Mouse (Mus musculus): ENCODE measurements around the gene Gm28048. TPM values are rescaled to one million over a fixed set of nuclear protein-coding genes. Genes with fewer than 3 reads are reported as not detected.

The Gm28048 gene
- polyA plus RNA-seq, 1 experiment from 2014 or later = 15.8 TPM

DNA sequence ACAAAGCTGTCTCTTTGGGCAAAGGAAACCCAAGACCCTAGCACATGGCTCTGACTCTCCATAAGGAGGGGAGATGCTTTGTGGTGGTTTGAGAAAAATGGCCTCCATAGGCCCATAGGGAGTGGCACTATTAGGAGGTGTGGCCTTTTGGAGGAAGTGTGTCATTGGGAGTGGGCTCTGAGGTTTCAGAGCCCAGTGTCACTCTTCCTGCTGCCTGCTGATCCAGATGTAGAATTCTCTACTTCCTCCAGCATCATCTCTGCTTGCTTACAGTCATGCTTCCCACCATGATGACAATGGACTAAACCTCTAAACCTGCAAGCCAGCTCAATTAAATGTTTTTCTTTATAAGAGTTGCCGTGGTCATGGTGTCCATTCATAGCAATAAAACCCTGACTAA, 187.2 kb downstream of the Gm28048 start:
- no peak for ATAC-seq
- Histone ChIP-seq H3K9ac (ENCODE audit: low read depth, low read length) (no peak overlapping the region), H3K4me2 (replicated peaks; ENCODE audit: low read depth) (no peak overlapping the region), H3K9me3 (ENCODE audit: control insufficient read depth) (no peaks in the 10 kb centered on the region), H3K4me3 (ENCODE audit: low read depth, low read length) (no peak overlapping the region), H3K27me3 (replicated peaks; ENCODE audit: control insufficient read depth, insufficient read depth, low read length) (no peaks in the 10 kb centered on the region), H3K4me1 (replicated peaks; ENCODE audit: control insufficient read depth, insufficient read depth, low read length) (no peaks in the 10 kb centered on the region), H3K36me3 (ENCODE audit: control insufficient read depth, insufficient read depth) (no peaks in the 10 kb centered on the region), H3K27ac (ENCODE audit: low read depth, low read length) (no peak overlapping the region)
- 80% methylated on average over 1 of the region's 1 CpGs for WGBS
- TF ChIP-seq CTCF (IDR thresholded peaks at IDR 0.05; ENCODE audit: low read depth) = no peak

DNA sequence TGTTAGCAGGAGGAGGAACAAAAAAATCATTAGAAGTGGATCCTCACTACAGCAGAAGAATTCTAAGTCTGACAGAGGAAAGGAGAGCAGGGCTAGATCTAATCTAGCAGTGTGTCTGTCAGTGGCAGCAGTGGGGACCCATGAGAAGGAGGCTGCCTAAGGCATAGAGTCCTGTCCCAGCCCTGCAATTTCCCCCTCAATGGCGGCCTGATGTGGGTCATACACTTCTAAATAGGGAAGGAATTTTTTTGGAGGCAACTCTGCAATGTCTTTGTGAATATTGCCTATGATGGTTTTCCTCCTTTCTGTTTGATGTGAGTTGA, 188.0 kb downstream of the Gm28048 start:
- no peak overlapping the region for H3K27ac ChIP-seq (ENCODE audit: low read depth, low read length)
- no peaks in the 10 kb centered on the region for H3K36me3 ChIP-seq (ENCODE audit: control insufficient read depth, insufficient read depth)
- no peaks in the 10 kb centered on the region for H3K27me3 ChIP-seq (replicated peaks; ENCODE audit: control insufficient read depth, insufficient read depth, low read length)
- no peak overlapping the region for H3K9ac ChIP-seq (ENCODE audit: low read depth, low read length)
- ATAC-seq = no peak
- no peaks in the 10 kb centered on the region for H3K9me3 ChIP-seq (ENCODE audit: control insufficient read depth)
- no peak for TF ChIP-seq CTCF (IDR thresholded peaks at IDR 0.05; ENCODE audit: low read depth)
- 93% methylated on average over 1 of the region's 1 CpGs for WGBS
- H3K4me1 ChIP-seq (replicated peaks; ENCODE audit: control insufficient read depth, insufficient read depth, low read length) = no peaks in the 10 kb centered on the region
- no peak overlapping the region for H3K4me3 ChIP-seq (ENCODE audit: low read depth, low read length)
- no peak overlapping the region for H3K4me2 ChIP-seq (replicated peaks; ENCODE audit: low read depth)

DNA sequence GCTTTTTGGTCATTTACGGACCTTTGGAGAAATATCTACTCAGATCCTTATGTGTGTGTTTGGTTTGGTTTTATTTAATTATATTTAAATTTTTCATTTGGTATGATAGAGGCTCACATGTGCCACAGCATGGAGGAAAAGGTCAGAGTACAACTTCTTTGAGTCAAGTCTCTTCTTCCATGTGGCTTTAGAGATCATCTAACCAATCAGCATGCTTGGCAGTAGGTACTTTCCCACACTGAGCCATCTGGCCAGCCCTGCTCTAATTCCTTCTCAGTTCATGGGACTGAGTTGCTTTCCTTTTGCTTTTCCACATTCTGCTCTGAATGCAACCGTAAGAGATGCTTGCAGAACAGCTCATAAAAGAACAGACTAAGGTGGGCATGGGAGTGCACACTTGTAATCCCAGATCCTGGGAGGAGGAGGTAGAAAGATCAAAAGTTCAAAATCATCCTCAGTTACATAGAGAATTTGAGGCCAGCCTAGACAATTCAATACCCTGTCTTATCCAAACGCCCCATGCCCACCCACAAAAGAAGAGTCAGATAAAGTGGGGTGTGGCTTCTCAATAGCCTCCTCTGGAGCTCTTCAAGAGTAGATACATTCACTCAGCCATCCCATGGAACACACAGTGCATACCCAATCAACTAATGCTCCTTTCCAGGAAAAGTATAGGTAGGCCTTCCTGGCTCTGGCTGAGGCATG, 188.6 kb downstream of the Gm28048 start:
- Histone ChIP-seq H3K27me3 (replicated peaks; ENCODE audit: control insufficient read depth, insufficient read depth, low read length) (no peaks in the 10 kb centered on the region), H3K9ac (ENCODE audit: low read depth, low read length) (no peak overlapping the region), H3K27ac (ENCODE audit: low read depth, low read length) (no peak overlapping the region), H3K4me2 (replicated peaks; ENCODE audit: low read depth) (no peak overlapping the region), H3K9me3 (ENCODE audit: control insufficient read depth) (no peaks in the 10 kb centered on the region), H3K36me3 (ENCODE audit: control insufficient read depth, insufficient read depth) (no peaks in the 10 kb centered on the region), H3K4me1 (replicated peaks; ENCODE audit: control insufficient read depth, insufficient read depth, low read length) (no peaks in the 10 kb centered on the region), H3K4me3 (ENCODE audit: low read depth, low read length) (no peak overlapping the region)
- WGBS = 83% methylated on average over 3 of the region's 3 CpGs
- no peak for TF ChIP-seq CTCF (IDR thresholded peaks at IDR 0.05; ENCODE audit: low read depth)
- no peak for ATAC-seq

DNA sequence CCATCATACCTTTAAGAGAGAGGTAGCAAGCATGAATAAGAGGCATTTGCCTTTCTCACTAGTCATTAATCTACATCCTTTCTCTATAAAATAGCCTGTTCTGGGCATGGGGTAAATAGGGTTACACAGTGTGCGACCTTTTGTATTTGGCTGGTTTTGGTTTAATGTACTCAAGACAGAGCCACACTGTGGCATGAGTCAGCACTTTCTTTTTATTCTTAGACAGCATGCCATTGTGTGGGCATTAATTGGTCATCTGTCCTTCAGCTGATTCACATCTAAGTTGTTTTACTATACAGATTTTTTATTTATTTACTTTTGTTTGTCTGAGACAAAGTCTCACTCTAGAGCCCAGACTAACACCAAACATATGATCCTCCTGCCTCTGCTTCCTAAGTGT, 189.7 kb downstream of the Gm28048 start:
- no peak overlapping the region for H3K4me3 ChIP-seq (ENCODE audit: low read depth, low read length)
- H3K9ac ChIP-seq (ENCODE audit: low read depth, low read length) = no peak overlapping the region
- H3K36me3 ChIP-seq (ENCODE audit: control insufficient read depth, insufficient read depth) = no peaks in the 10 kb centered on the region
- TF ChIP-seq CTCF (IDR thresholded peaks at IDR 0.05; ENCODE audit: low read depth) = no peak
- H3K4me1 ChIP-seq (replicated peaks; ENCODE audit: control insufficient read depth, insufficient read depth, low read length) = no peaks in the 10 kb centered on the region
- no peak overlapping the region for H3K4me2 ChIP-seq (replicated peaks; ENCODE audit: low read depth)
- H3K27me3 ChIP-seq (replicated peaks; ENCODE audit: control insufficient read depth, insufficient read depth, low read length) = no peaks in the 10 kb centered on the region
- no peaks in the 10 kb centered on the region for H3K9me3 ChIP-seq (ENCODE audit: control insufficient read depth)
- H3K27ac ChIP-seq (ENCODE audit: low read depth, low read length) = no peak overlapping the region
- no peak for ATAC-seq
- 93% methylated on average over 1 of the region's 1 CpGs for WGBS

DNA sequence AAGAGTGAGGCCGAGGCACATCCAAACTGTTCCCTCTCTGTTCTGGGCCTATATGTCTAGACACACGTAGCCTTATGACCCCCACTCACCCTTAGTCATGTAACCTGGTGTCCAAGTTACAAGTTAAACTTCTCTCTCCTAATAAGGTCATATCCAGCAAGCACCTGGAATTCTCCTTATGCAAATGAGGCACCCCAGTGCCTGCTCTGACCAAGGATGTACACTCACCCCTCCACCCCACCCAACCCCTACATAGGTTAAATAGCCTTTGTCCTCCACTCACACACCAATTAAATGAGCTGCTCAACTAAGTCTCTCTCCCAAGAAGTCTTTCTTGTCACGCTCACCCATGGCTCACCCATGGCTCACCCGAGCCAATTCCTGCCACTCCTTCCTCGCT, 190.2 kb downstream of the Gm28048 start:
- H3K9me3 ChIP-seq (ENCODE audit: control insufficient read depth) = no peaks in the 10 kb centered on the region
- 81% methylated on average over 5 of the region's 5 CpGs for WGBS
- no peak overlapping the region for H3K9ac ChIP-seq (ENCODE audit: low read depth, low read length)
- no peaks in the 10 kb centered on the region for H3K36me3 ChIP-seq (ENCODE audit: control insufficient read depth, insufficient read depth)
- ATAC-seq = no peak
- no peak overlapping the region for H3K27ac ChIP-seq (ENCODE audit: low read depth, low read length)
- H3K27me3 ChIP-seq (replicated peaks; ENCODE audit: control insufficient read depth, insufficient read depth, low read length) = no peaks in the 10 kb centered on the region
- no peaks in the 10 kb centered on the region for H3K4me1 ChIP-seq (replicated peaks; ENCODE audit: control insufficient read depth, insufficient read depth, low read length)
- H3K4me3 ChIP-seq (ENCODE audit: low read depth, low read length) = no peak overlapping the region
- H3K4me2 ChIP-seq (replicated peaks; ENCODE audit: low read depth) = no peak overlapping the region
- no peak for TF ChIP-seq CTCF (IDR thresholded peaks at IDR 0.05; ENCODE audit: low read depth)

DNA sequence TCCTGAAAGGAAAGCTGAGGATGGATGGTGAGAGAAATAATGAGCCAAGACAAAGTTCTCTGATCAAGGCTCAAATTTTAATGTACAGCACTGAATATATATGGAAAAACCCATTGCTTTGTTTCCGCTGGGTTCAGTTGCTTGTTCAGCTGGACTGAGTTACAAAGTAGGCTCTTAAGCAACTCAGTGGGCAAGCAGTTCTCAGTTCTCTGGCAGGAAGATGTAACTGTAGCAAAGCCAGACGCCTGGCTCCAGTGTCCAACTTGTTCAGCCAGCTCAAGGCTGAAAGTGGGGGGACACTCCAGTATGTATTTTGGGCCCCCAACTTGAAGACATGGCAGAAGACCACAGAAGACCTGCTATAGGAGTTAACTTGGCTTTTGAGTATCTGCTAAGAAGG, 194.1 kb downstream of the Gm28048 start:
- no peaks in the 10 kb centered on the region for H3K36me3 ChIP-seq (ENCODE audit: control insufficient read depth, insufficient read depth)
- H3K27me3 ChIP-seq (replicated peaks; ENCODE audit: control insufficient read depth, insufficient read depth, low read length) = no peaks in the 10 kb centered on the region
- H3K9me3 ChIP-seq (ENCODE audit: control insufficient read depth) = no peaks in the 10 kb centered on the region
- no peak for TF ChIP-seq CTCF (IDR thresholded peaks at IDR 0.05; ENCODE audit: low read depth)
- H3K9ac ChIP-seq (ENCODE audit: low read depth, low read length) = no peak overlapping the region
- H3K4me1 ChIP-seq (replicated peaks; ENCODE audit: control insufficient read depth, insufficient read depth, low read length) = no peaks in the 10 kb centered on the region
- H3K4me3 ChIP-seq (ENCODE audit: low read depth, low read length) = no peak overlapping the region
- WGBS = 90% methylated on average over 2 of the region's 2 CpGs
- H3K4me2 ChIP-seq (replicated peaks; ENCODE audit: low read depth) = no peak overlapping the region
- ATAC-seq = no peak
- no peak overlapping the region for H3K27ac ChIP-seq (ENCODE audit: low read depth, low read length)

Other genes with a start within 250 kb of the Gm28048 start
- gene B3gnt2, start 121.1 kb downstream of the Gm28048 start, polyA plus RNA-seq (2015; fragmentation: Nextera tagmentation; extraction: Ambion mirVana) = 13.8 and 15.1 TPM in 2 replicates
- 2.0 and 2.3 TPM in 2 replicates for gene Zrsr1, start 10.1 kb downstream of the Gm28048 start, polyA plus RNA-seq (2015; fragmentation: Nextera tagmentation; extraction: Ambion mirVana)
- gene Commd1, start 292 bp upstream of the Gm28048 start, polyA plus RNA-seq (2015; fragmentation: Nextera tagmentation; extraction: Ambion mirVana) = 286 and 294 TPM in 2 replicates
- 95.3 and 101 TPM in 2 replicates for gene Cct4, start 8.4 kb upstream of the Gm28048 start, polyA plus RNA-seq (2015; fragmentation: Nextera tagmentation; extraction: Ambion mirVana)
- gene Fam161a, start 25.4 kb upstream of the Gm28048 start, polyA plus RNA-seq (2015; fragmentation: Nextera tagmentation; extraction: Ambion mirVana) = 1.9 and 2.8 TPM in 2 replicates

Data from intestine, postnatal 0 days (tissue).